Comparison of ENCODE assay signal across 16 mouse cellular contexts in genomic region chr12:116117352-116117929, GRCm38 (mm10). TPM values are rescaled to one million over a fixed set of nuclear protein-coding genes. Genes with fewer than 3 reads are reported as not detected.
"Had no signal": no experiment of that assay in that cellular context is flagged by ENCODE, and none has a peak within 500 bp of the region (broad histone marks: within the 10 kb centered on the region; RNA-seq: fewer than 3 reads in every experiment).

No protein-coding gene starts in this region.

- DNase-seq: kidney, adult 11 months; kidney, adult 9 months; kidney, postnatal 36 days; layer of hippocampus, adult 9-11 months; layer of hippocampus, postnatal 36 days; liver, embryonic 13.5 days; lung, postnatal 14 days; midbrain, embryonic 14.5 days; thymus, adult 18-20 months; thymus, postnatal 14 days had no signal

- H3K9ac ChIP-seq: limb, embryonic 12.5 days; liver, embryonic 13.5 days; neural tube, embryonic 12.5 days had no signal

- H3K4me3 ChIP-seq: limb, embryonic 12.5 days; liver, embryonic 13.5 days; midbrain, embryonic 10.5 days; neural tube, embryonic 12.5 days had no signal

- H3K4me2 ChIP-seq: limb, embryonic 12.5 days; liver, embryonic 13.5 days; neural tube, embryonic 12.5 days had no signal

- H3K9me3 ChIP-seq: limb, embryonic 12.5 days; liver, embryonic 13.5 days; midbrain, embryonic 10.5 days; neural tube, embryonic 12.5 days had no signal

- H3K27ac ChIP-seq: hindbrain, postnatal 0 days; kidney, postnatal 0 days; limb, embryonic 12.5 days; liver, embryonic 13.5 days; midbrain, embryonic 10.5 days; neural tube, embryonic 12.5 days had no signal

- H3K27me3 ChIP-seq: limb, embryonic 12.5 days; liver, embryonic 13.5 days; neural tube, embryonic 12.5 days had no signal

- ATAC-seq: hindbrain, postnatal 0 days had no signal

- H3K36me3 ChIP-seq: limb, embryonic 12.5 days; liver, embryonic 13.5 days; midbrain, embryonic 10.5 days; neural tube, embryonic 12.5 days had no signal

- H3K4me1 ChIP-seq: limb, embryonic 12.5 days; liver, embryonic 13.5 days; midbrain, embryonic 10.5 days; neural tube, embryonic 12.5 days had no signal

RNA-seq across cellular contexts. Expression of gene Vipr2, which starts 39.9 kb away (rescaled TPM):
- total RNA-seq: neutrophil, adult 5-6 weeks had no signal
